Mouse (Mus musculus) retina, postnatal 7 days (tissue): ENCODE data around the gene Adssl1.

Experiments
- DNase-seq: peaks from one replicate; pipeline ENCODE4 v3.0.0-alpha.2; 2012; ENCODE audit warnings: low read depth, low spot score

The Adssl1 gene

GRCm38 (mm10) chr12:112653157-112653824, 33.4 kb downstream of the Adssl1 start:
- peak; percentile 83 for DNase-seq

- DNase-seq = no peak
Observed at GRCm38 (mm10) chr12:112654076-112654475, 34.2 kb downstream of the Adssl1 start.

GRCm38 (mm10) chr12:112658619-112659018, 38.8 kb downstream of the Adssl1 start:
- DNase-seq = no peak

GRCm38 (mm10) chr12:112659109-112659508, 39.3 kb downstream of the Adssl1 start:
- DNase-seq = no peak

GRCm38 (mm10) chr12:112660576-112661326, 40.9 kb downstream of the Adssl1 start:
- DNase-seq = no peak

- DNase-seq = no peak
Observed at GRCm38 (mm10) chr12:112661327-112661605, 41.4 kb downstream of the Adssl1 start.

- no peak for DNase-seq
Observed at GRCm38 (mm10) chr12:112661851-112662250, 42.0 kb downstream of the Adssl1 start.

GRCm38 (mm10) chr12:112663303-112663702, 43.5 kb downstream of the Adssl1 start:
- no peak for DNase-seq

- no peak for DNase-seq
Observed at GRCm38 (mm10) chr12:112663716-112664115, 43.9 kb downstream of the Adssl1 start.

- DNase-seq = no peak
Observed at GRCm38 (mm10) chr12:112664124-112664523, 44.3 kb downstream of the Adssl1 start.

- DNase-seq = no peak
Observed at GRCm38 (mm10) chr12:112664656-112665055, 44.8 kb downstream of the Adssl1 start.

GRCm38 (mm10) chr12:112665445-112665844, 45.6 kb downstream of the Adssl1 start:
- no peak for DNase-seq

- DNase-seq = no peak
Observed at GRCm38 (mm10) chr12:112665881-112666544, 46.2 kb downstream of the Adssl1 start.

- no peak for DNase-seq
Observed at GRCm38 (mm10) chr12:112667619-112668297, 47.9 kb downstream of the Adssl1 start.

GRCm38 (mm10) chr12:112670718-112671393, 51.0 kb downstream of the Adssl1 start:
- no peak for DNase-seq

GRCm38 (mm10) chr12:112671891-112672290, 52.0 kb downstream of the Adssl1 start:
- DNase-seq = no peak

- no peak for DNase-seq
Observed at GRCm38 (mm10) chr12:112672744-112673575, 53.1 kb downstream of the Adssl1 start.

- DNase-seq = no peak
Observed at GRCm38 (mm10) chr12:112673576-112674091, 53.8 kb downstream of the Adssl1 start.

- DNase-seq = no peak
Observed at GRCm38 (mm10) chr12:112674132-112675011, 54.5 kb downstream of the Adssl1 start, which contains the start of gene Akt1. Gene Akt1 (minus strand): TSS chr12:112674884.
